Mouse (Mus musculus): ENCODE data around the gene Fto. TPM values are rescaled to one million over a fixed set of nuclear protein-coding genes. Genes with fewer than 3 reads are reported as not detected.

The Fto gene
- polyA plus RNA-seq, 1 experiment from 2014 or later: 56.1 TPM

GRCm38 (mm10) chr8:91611723-91612362, 298.5 kb downstream of the Fto start:
- Histone ChIP-seq H3K9ac (no peak overlapping the region), H3K4me3 (no peak overlapping the region), H3K4me2 (no peak overlapping the region), H3K27me3 (no peaks in the 10 kb centered on the region), H3K9me3 (replicated peaks) (no peaks in the 10 kb centered on the region), H3K36me3 (no peaks in the 10 kb centered on the region), H3K27ac (no peak overlapping the region), H3K4me1 (replicated peaks) (peaks cover 9% of the 10 kb centered on the region)
- ATAC-seq (replicated peaks; ENCODE audit: insufficient number of reproducible peaks, insufficient read depth, low FRiP score, low read depth): no peak
- WGBS: 79% methylated on average over 14 of the region's 14 CpGs

GRCm38 (mm10) chr8:91612387-91613130, 299.2 kb downstream of the Fto start:
- no peak overlapping the region for H3K27ac ChIP-seq
- no peaks in the 10 kb centered on the region for H3K36me3 ChIP-seq
- peaks cover 9% of the 10 kb centered on the region; the same call in 1 of the 2 replicates for H3K4me1 ChIP-seq (replicated peaks)
- H3K4me2 ChIP-seq: no peak overlapping the region
- H3K4me3 ChIP-seq: no peak overlapping the region
- no peak for ATAC-seq (replicated peaks; ENCODE audit: insufficient number of reproducible peaks, insufficient read depth, low FRiP score, low read depth)
- 72% methylated on average over 18 of the region's 18 CpGs for WGBS
- H3K27me3 ChIP-seq: no peaks in the 10 kb centered on the region
- H3K9ac ChIP-seq: no peak overlapping the region
- no peaks in the 10 kb centered on the region for H3K9me3 ChIP-seq (replicated peaks)

GRCm38 (mm10) chr8:91613603-91614002, 300.3 kb downstream of the Fto start:
- no peaks in the 10 kb centered on the region for H3K36me3 ChIP-seq
- H3K4me2 ChIP-seq: no peak overlapping the region
- ATAC-seq (replicated peaks; ENCODE audit: insufficient number of reproducible peaks, insufficient read depth, low FRiP score, low read depth): no peak
- H3K4me1 ChIP-seq (replicated peaks): peaks cover 10% of the 10 kb centered on the region; the same call in 1 of the 2 replicates
- H3K27ac ChIP-seq: no peak overlapping the region
- H3K9me3 ChIP-seq (replicated peaks): no peaks in the 10 kb centered on the region
- no peak overlapping the region for H3K4me3 ChIP-seq
- H3K9ac ChIP-seq: no peak overlapping the region
- WGBS: 52% methylated on average over 9 of the region's 9 CpGs
- H3K27me3 ChIP-seq: no peaks in the 10 kb centered on the region

GRCm38 (mm10) chr8:91615196-91615595, 301.9 kb downstream of the Fto start:
- Histone ChIP-seq H3K9ac (no peak overlapping the region), H3K27ac (no peak overlapping the region), H3K36me3 (no peaks in the 10 kb centered on the region), H3K4me1 (replicated peaks) (peaks cover 12% of the 10 kb centered on the region; the same call in 1 of the 2 replicates), H3K9me3 (replicated peaks) (no peaks in the 10 kb centered on the region), H3K4me3 (no peak overlapping the region), H3K27me3 (no peaks in the 10 kb centered on the region), H3K4me2 (no peak overlapping the region)
- WGBS: 80% methylated on average over 8 of the region's 8 CpGs
- no peak for ATAC-seq (replicated peaks; ENCODE audit: insufficient number of reproducible peaks, insufficient read depth, low FRiP score, low read depth)

- ATAC-seq (replicated peaks; ENCODE audit: insufficient number of reproducible peaks, insufficient read depth, low FRiP score, low read depth): no peak
- no peak overlapping the region for H3K27ac ChIP-seq
- H3K9me3 ChIP-seq (replicated peaks): no peaks in the 10 kb centered on the region
- H3K27me3 ChIP-seq: no peaks in the 10 kb centered on the region
- peaks cover 12% of the 10 kb centered on the region; the same call in 1 of the 2 replicates for H3K4me1 ChIP-seq (replicated peaks)
- H3K9ac ChIP-seq: no peak overlapping the region
- H3K36me3 ChIP-seq: no peaks in the 10 kb centered on the region
- WGBS: 82% methylated on average over 11 of the region's 11 CpGs
- H3K4me2 ChIP-seq: no peak overlapping the region
- H3K4me3 ChIP-seq: no peak overlapping the region
Measured at GRCm38 (mm10) chr8:91615781-91616683, 302.7 kb downstream of the Fto start.

GRCm38 (mm10) chr8:91617772-91618171, 304.4 kb downstream of the Fto start:
- Histone ChIP-seq H3K4me2 (no peak overlapping the region), H3K4me1 (replicated peaks) (peaks cover 11% of the 10 kb centered on the region; the same call in 1 of the 2 replicates), H3K27me3 (no peaks in the 10 kb centered on the region), H3K4me3 (no peak overlapping the region), H3K36me3 (no peaks in the 10 kb centered on the region), H3K27ac (no peak overlapping the region), H3K9ac (no peak overlapping the region), H3K9me3 (replicated peaks) (no peaks in the 10 kb centered on the region)
- 77% methylated on average over 5 of the region's 5 CpGs for WGBS
- ATAC-seq (replicated peaks; ENCODE audit: insufficient number of reproducible peaks, insufficient read depth, low FRiP score, low read depth): no peak

GRCm38 (mm10) chr8:91622757-91623156, 309.4 kb downstream of the Fto start:
- no peaks in the 10 kb centered on the region for H3K27me3 ChIP-seq
- no peak overlapping the region for H3K9ac ChIP-seq
- H3K4me3 ChIP-seq: no peak overlapping the region
- no peaks in the 10 kb centered on the region for H3K9me3 ChIP-seq (replicated peaks)
- no peak overlapping the region for H3K4me2 ChIP-seq
- H3K36me3 ChIP-seq: no peaks in the 10 kb centered on the region
- no peak overlapping the region for H3K27ac ChIP-seq
- peaks cover 21% of the 10 kb centered on the region for H3K4me1 ChIP-seq (replicated peaks)
- no peak for ATAC-seq (replicated peaks; ENCODE audit: insufficient number of reproducible peaks, insufficient read depth, low FRiP score, low read depth)
- WGBS: 67% methylated on average over 12 of the region's 12 CpGs

- Histone ChIP-seq H3K4me1 (replicated peaks) (peaks cover 34% of the 10 kb centered on the region), H3K9ac (no peak overlapping the region), H3K27ac (no peak overlapping the region; the same call in 1 of the 2 replicates), H3K27me3 (no peaks in the 10 kb centered on the region), H3K4me3 (peak overlapping the region; percentile 13; the same call in 1 of the 2 replicates), H3K36me3 (no peaks in the 10 kb centered on the region), H3K4me2 (peak overlapping the region; percentile 35), H3K9me3 (replicated peaks) (no peaks in the 10 kb centered on the region)
- 30% methylated on average over 18 of the region's 18 CpGs for WGBS
- no peak; the same call in 1 of the 2 replicates for ATAC-seq (replicated peaks; ENCODE audit: insufficient number of reproducible peaks, insufficient read depth, low FRiP score, low read depth)
Measured at GRCm38 (mm10) chr8:91625686-91626558, 312.6 kb downstream of the Fto start.

GRCm38 (mm10) chr8:91629594-91629993, 316.3 kb downstream of the Fto start:
- Histone ChIP-seq H3K9ac (no peak overlapping the region), H3K27ac (peak overlapping the region; percentile 61), H3K4me2 (peak overlapping the region; percentile 52), H3K4me1 (replicated peaks) (peaks cover 50% of the 10 kb centered on the region), H3K4me3 (peak overlapping the region; percentile 21; the same call in 1 of the 2 replicates), H3K27me3 (no peaks in the 10 kb centered on the region), H3K9me3 (replicated peaks) (no peaks in the 10 kb centered on the region), H3K36me3 (no peaks in the 10 kb centered on the region)
- no peak; the same call in 1 of the 2 replicates for ATAC-seq (replicated peaks; ENCODE audit: insufficient number of reproducible peaks, insufficient read depth, low FRiP score, low read depth)
- 32% methylated on average over 14 of the region's 14 CpGs for WGBS

- no peaks in the 10 kb centered on the region for H3K36me3 ChIP-seq
- no peak overlapping the region for H3K9ac ChIP-seq
- H3K4me3 ChIP-seq: 0 out of 2 replicates have a peak overlapping the region, but pooled peaks have one; percentile 21
- peak overlapping the region; percentile 52 for H3K4me2 ChIP-seq
- ATAC-seq (replicated peaks; ENCODE audit: insufficient number of reproducible peaks, insufficient read depth, low FRiP score, low read depth): no peak
- no peaks in the 10 kb centered on the region for H3K27me3 ChIP-seq
- peak overlapping the region; percentile 61 for H3K27ac ChIP-seq
- no peaks in the 10 kb centered on the region for H3K9me3 ChIP-seq (replicated peaks)
- 67% methylated on average over 16 of the region's 16 CpGs for WGBS
- H3K4me1 ChIP-seq (replicated peaks): peaks cover 47% of the 10 kb centered on the region
Measured at GRCm38 (mm10) chr8:91630320-91631033, 317.2 kb downstream of the Fto start.

All from heart, embryonic 15.5 days (tissue).